23 mouse cellular contexts compared by ENCODE assay signal in the genomic region with DNA sequence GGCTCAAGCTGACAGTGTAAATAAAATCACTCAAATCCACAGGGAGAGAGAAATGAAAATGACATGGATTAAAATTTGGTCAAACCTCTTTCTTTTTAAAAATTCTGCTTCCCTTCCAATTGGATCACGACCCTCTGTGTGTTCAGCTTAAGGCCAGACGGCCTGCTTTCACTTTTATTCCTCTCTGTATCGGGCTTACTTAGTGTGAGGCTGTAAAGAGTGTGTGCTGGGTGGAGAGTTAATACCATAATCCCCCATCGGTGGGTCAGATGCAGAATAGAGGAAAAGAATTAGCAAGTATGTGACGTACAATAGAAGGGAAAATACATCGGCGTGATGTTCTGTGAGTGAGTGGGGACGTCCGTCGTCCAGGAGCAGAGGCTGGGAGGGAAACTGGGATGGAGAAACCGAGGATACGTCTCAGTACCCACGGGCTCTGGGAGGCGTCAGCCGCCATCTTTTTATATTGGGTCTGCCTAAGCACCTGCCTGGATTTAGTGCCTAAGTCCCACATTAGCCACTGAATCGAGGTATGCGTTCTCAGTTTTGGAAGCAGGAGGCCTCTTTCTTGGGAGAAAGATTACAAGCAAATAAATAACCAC.
A peak's percentile ranks its signal among the peaks of the same experiment; 100 is the strongest.
DNase-seq lines count a peak whose midpoint lies in the region; ATAC-seq lines count a peak whose summit lies in the region.
"Had no signal": no experiment of that assay in that cellular context is flagged by ENCODE, and none has a peak within 500 bp of the region (broad histone marks: within the 10 kb centered on the region; RNA-seq: fewer than 3 reads in every experiment).

No protein-coding gene starts in this region.

- DNase-seq in forebrain, embryonic 11.5 days (ENCODE audit: low spot score) = no peak
- DNase-seq in midbrain, embryonic 11.5 days (ENCODE audit: low spot score, missing footprints) = peak; percentile 81
- DNase-seq in midbrain, embryonic 10.5 days (ENCODE audit: low spot score) = no peak
- DNase-seq in midbrain, embryonic 14.5 days = peak; percentile 54
- DNase-seq in retina, postnatal 7 days (ENCODE audit: low read depth, low spot score) = peak; percentile 28
- DNase-seq in kidney, adult 9 months = no peak
- DNase-seq: adrenal gland, postnatal 10 days; B cell, adult 2 months; cerebellum, adult 11-12 months; cerebellum, adult 9-10 months; cerebellum, postnatal 25 days; gastrocnemius, postnatal 10 days; heart, adult 2 months; heart, postnatal 14 days had no signal

- H3K4me1 ChIP-seq in forebrain, embryonic 12.5 days = 0 out of 2 replicates have a peak, but pooled peaks cover 4% of the 10 kb centered on the region
- H3K4me1 ChIP-seq in forebrain, embryonic 11.5 days (replicated peaks; ENCODE audit: control insufficient read depth, insufficient read depth, low read length) = no peaks in the 10 kb centered on the region
- peaks cover 9% of the 10 kb centered on the region for H3K4me1 ChIP-seq in midbrain, embryonic 11.5 days (ENCODE audit: control insufficient read depth, insufficient read depth, low read length)
- peaks cover 11% of the 10 kb centered on the region for H3K4me1 ChIP-seq in midbrain, embryonic 10.5 days
- peaks cover 4% of the 10 kb centered on the region; the same call in 1 of the 2 replicates for H3K4me1 ChIP-seq in midbrain, embryonic 14.5 days (ENCODE audit: control insufficient read depth, insufficient read depth, low read length)
- H3K4me1 ChIP-seq: embryonic facial prominence, embryonic 12.5 days; hindbrain, embryonic 10.5 days had no signal

- H3K9me3 ChIP-seq in forebrain, embryonic 12.5 days = no peaks in the 10 kb centered on the region
- no peaks in the 10 kb centered on the region for H3K9me3 ChIP-seq in forebrain, embryonic 11.5 days (ENCODE audit: control insufficient read depth, low read length)
- no peaks in the 10 kb centered on the region for H3K9me3 ChIP-seq in midbrain, embryonic 11.5 days (ENCODE audit: control insufficient read depth, low read length)
- H3K9me3 ChIP-seq in midbrain, embryonic 10.5 days (replicated peaks) = no peaks in the 10 kb centered on the region
- H3K9me3 ChIP-seq in midbrain, embryonic 14.5 days (ENCODE audit: control insufficient read depth, low read length) = no peaks in the 10 kb centered on the region
- H3K9me3 ChIP-seq: embryonic facial prominence, embryonic 12.5 days; heart, embryonic 15.5 days; hindbrain, embryonic 10.5 days had no signal

- no peak overlapping the region for H3K9ac ChIP-seq in forebrain, embryonic 12.5 days
- no peak overlapping the region for H3K9ac ChIP-seq in forebrain, embryonic 11.5 days (ENCODE audit: low read length)
- H3K9ac ChIP-seq in midbrain, embryonic 11.5 days (ENCODE audit: low read length) = peak overlapping the region; percentile 24
- no peak overlapping the region for H3K9ac ChIP-seq in midbrain, embryonic 14.5 days (replicated peaks; ENCODE audit: low read length)
- H3K9ac ChIP-seq: embryonic facial prominence, embryonic 12.5 days; heart, embryonic 15.5 days; hindbrain, embryonic 14.5 days had no signal

- ATAC-seq in forebrain, embryonic 12.5 days (ENCODE audit: low FRiP score) = no peak
- ATAC-seq in forebrain, embryonic 11.5 days (replicated peaks; ENCODE audit: low FRiP score) = no peak
- ATAC-seq in midbrain, embryonic 11.5 days (ENCODE audit: low FRiP score) = peak; percentile 79
- ATAC-seq in midbrain, embryonic 14.5 days (ENCODE audit: low FRiP score, low TSS enrichment) = no peak
- ATAC-seq: CD4-positive, CD25-positive, alpha-beta regulatory T cell, adult 4 months; forebrain, embryonic 14.5 days had no signal

- 0 out of 2 replicates have a peak overlapping the region, but pooled peaks have one; percentile 13 for H3K4me2 ChIP-seq in forebrain, embryonic 12.5 days
- H3K4me2 ChIP-seq in forebrain, embryonic 11.5 days (ENCODE audit: low read depth, low read length, severe bottlenecking) = no peak overlapping the region
- H3K4me2 ChIP-seq in midbrain, embryonic 11.5 days = peak overlapping the region; percentile 5; the same call in 1 of the 2 replicates
- H3K4me2 ChIP-seq in midbrain, embryonic 14.5 days (ENCODE audit: low read length) = peak overlapping the region; percentile 20
- H3K4me2 ChIP-seq: embryonic facial prominence, embryonic 12.5 days; heart, embryonic 11.5 days; heart, embryonic 15.5 days; hindbrain, embryonic 14.5 days had no signal

- H3K27ac ChIP-seq in forebrain, embryonic 12.5 days = no peak overlapping the region
- no peak overlapping the region for H3K27ac ChIP-seq in forebrain, embryonic 11.5 days (ENCODE audit: low read depth, low read length)
- H3K27ac ChIP-seq in midbrain, embryonic 11.5 days (ENCODE audit: low read depth, low read length) = no peak overlapping the region
- H3K27ac ChIP-seq in midbrain, embryonic 10.5 days (replicated peaks) = no peak overlapping the region
- H3K27ac ChIP-seq in midbrain, embryonic 14.5 days (replicated peaks; ENCODE audit: low read depth, low read length) = no peak overlapping the region
- H3K27ac ChIP-seq: embryonic facial prominence, embryonic 12.5 days; heart, adult 2 months; heart, embryonic 15.5 days; hindbrain, embryonic 10.5 days; hindbrain, embryonic 14.5 days had no signal

- no peak overlapping the region for H3K4me3 ChIP-seq in forebrain, embryonic 12.5 days (replicated peaks)
- H3K4me3 ChIP-seq in forebrain, embryonic 11.5 days (ENCODE audit: low read depth, low read length) = no peak overlapping the region
- no peak overlapping the region for H3K4me3 ChIP-seq in midbrain, embryonic 11.5 days (ENCODE audit: low read depth, low read length)
- H3K4me3 ChIP-seq in midbrain, embryonic 10.5 days = no peak overlapping the region
- H3K4me3 ChIP-seq in midbrain, embryonic 14.5 days (replicated peaks; ENCODE audit: low read depth, low read length) = no peak overlapping the region
- H3K4me3 ChIP-seq: embryonic facial prominence, embryonic 12.5 days; heart, adult 2 months; heart, embryonic 15.5 days; hindbrain, embryonic 10.5 days had no signal

- 52% methylated on average over 17 of the region's 17 CpGs for WGBS in forebrain, embryonic 12.5 days
- 59% methylated on average over 17 of the region's 17 CpGs for WGBS in forebrain, embryonic 11.5 days
- 56% methylated on average over 17 of the region's 17 CpGs for WGBS in midbrain, embryonic 11.5 days
- WGBS in midbrain, embryonic 10.5 days = 63% methylated on average over 17 of the region's 17 CpGs
- WGBS in midbrain, embryonic 14.5 days = 28% methylated on average over 17 of the region's 17 CpGs

- H3K36me3 ChIP-seq in forebrain, embryonic 12.5 days (replicated peaks) = no peaks in the 10 kb centered on the region
- H3K36me3 ChIP-seq in forebrain, embryonic 11.5 days (ENCODE audit: control insufficient read depth, insufficient read depth, low read length) = no peaks in the 10 kb centered on the region
- H3K36me3 ChIP-seq in midbrain, embryonic 11.5 days (ENCODE audit: control insufficient read depth, insufficient read depth, low read length) = no peaks in the 10 kb centered on the region
- H3K36me3 ChIP-seq in midbrain, embryonic 10.5 days = no peaks in the 10 kb centered on the region
- no peaks in the 10 kb centered on the region for H3K36me3 ChIP-seq in midbrain, embryonic 14.5 days (ENCODE audit: control insufficient read depth, insufficient read depth, low read length)
- H3K36me3 ChIP-seq: embryonic facial prominence, embryonic 12.5 days; G1E; heart, embryonic 15.5 days; hindbrain, embryonic 10.5 days had no signal

- H3K27me3 ChIP-seq in forebrain, embryonic 12.5 days = peaks cover 13% of the 10 kb centered on the region; the same call in 1 of the 2 replicates
- H3K27me3 ChIP-seq in forebrain, embryonic 11.5 days (ENCODE audit: control insufficient read depth, insufficient read depth, low read length) = no peaks in the 10 kb centered on the region
- H3K27me3 ChIP-seq in midbrain, embryonic 11.5 days (ENCODE audit: control insufficient read depth, insufficient read depth, low read length) = no peaks in the 10 kb centered on the region
- peaks cover 5% of the 10 kb centered on the region; the same call in 1 of the 2 replicates for H3K27me3 ChIP-seq in midbrain, embryonic 10.5 days (ENCODE audit: low read depth, poor library complexity, severe bottlenecking)
- H3K27me3 ChIP-seq in midbrain, embryonic 14.5 days (ENCODE audit: control insufficient read depth, insufficient read depth, low read length) = no peaks in the 10 kb centered on the region
- H3K27me3 ChIP-seq: embryonic facial prominence, embryonic 12.5 days; heart, embryonic 15.5 days had no signal

Comparison
In these comparisons a context has a peak if more than half of its experiments do, and no peak if none do; other contexts are left out.
1. DNase-seq: peak in midbrain, embryonic 11.5 days (single experiment), midbrain, embryonic 14.5 days (single experiment) and retina, postnatal 7 days (single experiment); none in forebrain, embryonic 11.5 days (single experiment), midbrain, embryonic 10.5 days (single experiment) and kidney, adult 9 months (single experiment).